Mouse (Mus musculus): ENCODE results near the gene Cyp20a1. TPM values are rescaled to one million over a fixed set of nuclear protein-coding genes. Genes with fewer than 3 reads are reported as not detected.

Gene Cyp20a1
- polyA plus RNA-seq, 1 experiment = 11.3 TPM

Other genes starting within 250 kb of the Cyp20a1 start
- gene Carf, start 245.1 kb upstream of the Cyp20a1 start, polyA plus RNA-seq (2012; rRNA removed) = 4.4 and 5.6 TPM in 2 replicates
- gene Wdr12, start 244.7 kb upstream of the Cyp20a1 start, polyA plus RNA-seq (2012; rRNA removed) = 5.6 and 8.9 TPM in 2 replicates
- gene Nbeal1, start 162.7 kb upstream of the Cyp20a1 start, polyA plus RNA-seq (2012; rRNA removed) = 4.6 and 5.1 TPM in 2 replicates
- 7.6 and 10.6 TPM in 2 replicates for gene Abi2, start 66.3 kb downstream of the Cyp20a1 start, polyA plus RNA-seq (2012; rRNA removed)
- gene Raph1, start 223.8 kb downstream of the Cyp20a1 start, polyA plus RNA-seq (2012; rRNA removed) = 13.8 and 20.2 TPM in 2 replicates

Measured in gonadal fat pad, adult 2 months (tissue).